Mouse (Mus musculus) liver, embryonic 14.5 days (tissue): ENCODE data around the gene Rims1.

Experiments used
- CTCF ChIP-seq: IDR thresholded peaks from 2 replicates; pipeline ENCODE4 v1.5.1; 2016; ENCODE audit warnings: antibody characterized with exemption, low read depth, control low read depth
- EP300 ChIP-seq: IDR thresholded peaks from 2 replicates; pipeline ENCODE4 v1.6.1; 2016; ENCODE audit warnings: antibody characterized with exemption, low read depth

GRCm38 (mm10) chr1:22262169-22262950 lies 543.4 kb downstream of the Rims1 start:
- TF ChIP-seq EP300, result no peak
- TF ChIP-seq CTCF, result no peak
